Mouse (Mus musculus) left cerebral cortex, postnatal 10 days (tissue): ENCODE measurements around the gene Tmem161b. TPM values are rescaled to one million over a fixed set of nuclear protein-coding genes. Genes with fewer than 3 reads are reported as not detected.
A peak's percentile ranks its signal among the peaks of the same experiment; 100 is the strongest.

ENCODE experiments used
- DNase-seq, 2 experiments: peaks; one replicate each; pipeline ENCODE4 v3.0.0; 2021 to 2022; ENCODE audit warnings: low spot score in 2 of 2, mixed read lengths in 1 of 2; ENCODE audit errors: extremely low spot score in 1 of 2
- intact Hi-C: fragments of 180-260 bp; cut with DNase I; formaldehyde crosslinking; loops from one replicate; pipeline ENCODE4 v1.15.1; 2025
- microRNA-seq: library from miRNA; unstranded; fragments of <30 nt; microRNA quantifications from one replicate; pipeline ENCODE4 v1.2.0, GENCODE M21; 2022
- total RNA-seq, 2 experiments: library from RNA; stranded (reverse); gene quantifications; 2 replicates each; pipeline ENCODE4 v1.2.3; 2021

Gene Tmem161b
- total RNA-seq, 2 experiments from 2014 or later: 33.6 to 35.9 TPM

DNA sequence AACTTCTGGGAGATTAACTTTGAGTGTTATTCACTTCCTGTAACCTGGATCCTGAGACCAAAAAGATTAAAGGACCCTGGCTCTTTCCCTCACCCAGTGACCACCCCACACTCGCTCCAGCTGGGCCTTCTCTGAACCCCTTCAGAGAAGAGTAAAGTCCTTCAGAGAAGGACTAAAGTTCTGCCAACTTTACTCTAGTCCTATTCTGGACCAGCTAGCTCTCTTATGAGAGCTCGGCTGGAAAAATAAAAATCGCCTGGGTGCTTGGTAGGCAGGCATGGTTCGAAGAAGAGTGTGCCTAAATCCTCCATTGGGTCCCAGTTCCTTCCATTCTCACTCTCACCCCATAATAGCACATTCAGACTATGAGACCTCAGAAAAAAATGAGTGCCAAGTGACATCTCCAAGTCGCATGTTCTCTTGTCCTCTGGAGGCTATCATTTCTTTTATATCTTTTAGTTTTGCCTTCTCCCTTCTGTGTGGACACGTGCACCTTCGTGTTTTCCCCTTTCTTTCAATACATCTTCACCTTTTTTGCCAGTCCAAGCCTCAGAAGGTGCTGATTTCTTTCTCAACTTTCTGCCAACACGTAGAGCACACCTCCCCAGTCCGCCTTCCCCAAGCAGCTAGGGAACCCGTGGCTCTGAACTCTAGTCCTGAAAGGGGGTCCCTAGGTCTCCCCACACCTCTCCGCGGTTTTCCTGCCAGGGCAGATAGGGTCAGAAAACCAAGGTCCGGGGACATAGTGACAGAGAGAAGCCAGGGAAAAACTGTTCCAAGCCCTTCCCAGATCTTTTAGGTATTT is 121.8 kb downstream of the Tmem161b start:
- DNase-seq: no peak
- intact Hi-C loops: no loop called here

DNA sequence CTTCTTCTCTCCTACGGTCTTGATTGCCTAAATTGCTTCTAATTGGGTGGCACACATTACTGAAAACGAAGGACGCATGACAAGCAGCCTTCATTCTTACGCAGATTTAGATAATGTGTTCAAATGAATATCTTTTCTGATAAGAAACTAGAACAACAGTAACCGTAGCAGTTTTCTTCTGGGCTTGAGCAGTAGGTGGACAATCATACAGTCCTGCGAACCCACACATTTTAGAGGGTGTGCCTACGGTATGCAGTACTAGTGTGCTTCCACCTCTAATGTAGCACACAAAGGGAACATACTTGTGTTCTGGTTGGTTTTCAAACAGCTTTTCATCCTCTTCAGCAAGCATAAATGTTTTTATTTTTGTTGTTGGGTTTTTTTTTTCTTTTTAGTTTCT is 122.6 kb downstream of the Tmem161b start:
- intact Hi-C loops: loop anchor here (1.0 to 5.0 kb wide), 5 partner anchors 268 to 682 kb away; no protein-coding TSS in a partner anchor
- DNase-seq: peak in 1 of 2 experiments; percentile 27

DNA sequence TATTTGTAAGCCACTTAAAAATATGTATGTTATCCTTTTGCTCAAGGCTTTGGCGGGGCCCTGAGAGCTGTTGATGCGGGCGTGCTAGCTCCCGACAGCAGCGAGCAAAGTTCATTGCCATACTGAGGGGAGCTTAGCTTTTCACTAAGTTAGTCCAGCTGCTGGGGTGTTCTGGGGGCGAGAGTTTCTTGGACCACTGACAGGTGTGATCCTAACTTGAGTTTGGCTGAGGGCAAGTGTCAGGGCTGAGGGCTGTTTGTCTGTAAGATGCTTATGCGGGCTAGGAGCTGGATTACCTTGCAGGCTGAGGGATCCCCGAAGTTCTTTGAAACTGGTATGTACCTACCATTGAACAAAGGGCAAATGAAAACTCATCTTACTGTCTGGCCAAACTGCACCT is 123.0 kb downstream of the Tmem161b start:
- peak; percentile 28 to 31 for DNase-seq
- intact Hi-C loops: loop anchor here (1.0 to 5.0 kb wide), 5 partner anchors 267 to 683 kb away; no protein-coding TSS in a partner anchor

Small RNA genes within 50 kb of the gene (microRNA-seq; reads per million reads assigned to microRNA genes)
- gene Gm24331: not detected
